Mouse (Mus musculus) brown adipose tissue, adult 24 weeks (tissue): ENCODE data around the gene Smim4. TPM values are rescaled to one million over a fixed set of nuclear protein-coding genes. Genes with fewer than 3 reads are reported as not detected.

Source experiments
- H3K27ac ChIP-seq: fragments of 200-500 bp; replicated peaks from 2 replicates; pipeline ENCODE4 v1.5.1; 2012; ENCODE audit warnings: low read depth, mild to moderate bottlenecking, low read length
- H3K4me1 ChIP-seq: fragments of 200-500 bp; 2 replicates; pipeline ENCODE4 v1.6.1; 2012; ENCODE audit warnings: low read length, mixed read lengths; ENCODE audit not compliant: control insufficient read depth, insufficient read depth, insufficient read length
- H3K4me3 ChIP-seq: fragments of 200-500 bp; 2 replicates; pipeline ENCODE4 v1.5.1; 2012; ENCODE audit warnings: low read depth, mild to moderate bottlenecking, low read length, moderate library complexity; ENCODE audit not compliant: insufficient read depth
- polyA plus RNA-seq: library from polyadenylated mRNA; stranded (reverse); fragments of >200 nt; gene quantifications from 2 replicates; pipeline ENCODE4 v1.2.4, GENCODE M21; 2012; ENCODE audit not compliant: missing spikeins, insufficient read depth, insufficient read length

The Smim4 gene
- polyA plus RNA-seq, 1 experiment = 119 TPM

- H3K4me3 ChIP-seq = no peak overlapping the region
- H3K27ac ChIP-seq = no peak overlapping the region
- peaks cover 6% of the 10 kb centered on the region for H3K4me1 ChIP-seq
These were observed 32.4 kb upstream of the Smim4 start for GRCm38 (mm10) chr14:31161191-31161590.

GRCm38 (mm10) chr14:31160196-31161150 lies 31.7 kb upstream of the Smim4 start:
- no peak overlapping the region for H3K4me3 ChIP-seq
- no peak overlapping the region for H3K27ac ChIP-seq
- H3K4me1 ChIP-seq = peaks cover 5% of the 10 kb centered on the region

- H3K4me1 ChIP-seq = no peaks in the 10 kb centered on the region
- no peak overlapping the region for H3K27ac ChIP-seq
- no peak overlapping the region for H3K4me3 ChIP-seq
These were observed 16.9 kb upstream of the Smim4 start for GRCm38 (mm10) chr14:31145694-31146093.

GRCm38 (mm10) chr14:31141011-31141410 lies 12.3 kb upstream of the Smim4 start:
- Histone ChIP-seq H3K4me3 (no peak overlapping the region), H3K27ac (no peak overlapping the region), H3K4me1 (no peaks in the 10 kb centered on the region; the same call in 1 of the 2 replicates)

- H3K4me1 ChIP-seq = no peaks in the 10 kb centered on the region; the same call in 1 of the 2 replicates
- no peak overlapping the region for H3K27ac ChIP-seq
- H3K4me3 ChIP-seq = no peak overlapping the region
These were observed 11.4 kb upstream of the Smim4 start for GRCm38 (mm10) chr14:31140141-31140540.

GRCm38 (mm10) chr14:31139666-31140065 lies 10.9 kb upstream of the Smim4 start:
- H3K4me1 ChIP-seq = no peaks in the 10 kb centered on the region; the same call in 1 of the 2 replicates
- no peak overlapping the region for H3K4me3 ChIP-seq
- no peak overlapping the region for H3K27ac ChIP-seq

- no peak overlapping the region for H3K27ac ChIP-seq
- H3K4me3 ChIP-seq = no peak overlapping the region
- H3K4me1 ChIP-seq = no peaks in the 10 kb centered on the region; the same call in 1 of the 2 replicates
These were observed 10.2 kb upstream of the Smim4 start for GRCm38 (mm10) chr14:31138897-31139429.

GRCm38 (mm10) chr14:31138219-31138896 lies 9.6 kb upstream of the Smim4 start:
- Histone ChIP-seq H3K4me1 (no peaks in the 10 kb centered on the region; the same call in 1 of the 2 replicates), H3K4me3 (no peak overlapping the region), H3K27ac (no peak overlapping the region)

GRCm38 (mm10) chr14:31137791-31138190 lies 9.0 kb upstream of the Smim4 start:
- H3K4me3 ChIP-seq = no peak overlapping the region
- H3K27ac ChIP-seq = no peak overlapping the region
- no peaks in the 10 kb centered on the region; the same call in 1 of the 2 replicates for H3K4me1 ChIP-seq

- H3K27ac ChIP-seq = no peak overlapping the region
- H3K4me3 ChIP-seq = no peak overlapping the region
These were observed 8.5 kb upstream of the Smim4 start for GRCm38 (mm10) chr14:31137281-31137595.

GRCm38 (mm10) chr14:31136411-31137280 lies 7.9 kb upstream of the Smim4 start:
- Histone ChIP-seq H3K4me3 (no peak overlapping the region), H3K4me1 (no peaks in the 10 kb centered on the region; the same call in 1 of the 2 replicates)

More at GRCm38 (mm10) chr14:31137281-31137595, 8.5 kb upstream of the Smim4 start:
- no peaks in the 10 kb centered on the region; the same call in 1 of the 2 replicates for H3K4me1 ChIP-seq

GRCm38 (mm10) chr14:31135495-31136410 lies 7.0 kb upstream of the Smim4 start:
- no peak overlapping the region for H3K4me3 ChIP-seq
- H3K27ac ChIP-seq = no peak overlapping the region
- no peaks in the 10 kb centered on the region; the same call in 1 of the 2 replicates for H3K4me1 ChIP-seq

More at GRCm38 (mm10) chr14:31136411-31137280, 7.9 kb upstream of the Smim4 start:
- no peak overlapping the region for H3K27ac ChIP-seq

- Histone ChIP-seq H3K4me3 (no peak overlapping the region), H3K27ac (no peak overlapping the region), H3K4me1 (no peaks in the 10 kb centered on the region; the same call in 1 of the 2 replicates)
These were observed 5.6 kb upstream of the Smim4 start for GRCm38 (mm10) chr14:31134015-31135000.
